Comparison of ENCODE assay signal across 22 mouse cellular contexts in the genomic region with DNA sequence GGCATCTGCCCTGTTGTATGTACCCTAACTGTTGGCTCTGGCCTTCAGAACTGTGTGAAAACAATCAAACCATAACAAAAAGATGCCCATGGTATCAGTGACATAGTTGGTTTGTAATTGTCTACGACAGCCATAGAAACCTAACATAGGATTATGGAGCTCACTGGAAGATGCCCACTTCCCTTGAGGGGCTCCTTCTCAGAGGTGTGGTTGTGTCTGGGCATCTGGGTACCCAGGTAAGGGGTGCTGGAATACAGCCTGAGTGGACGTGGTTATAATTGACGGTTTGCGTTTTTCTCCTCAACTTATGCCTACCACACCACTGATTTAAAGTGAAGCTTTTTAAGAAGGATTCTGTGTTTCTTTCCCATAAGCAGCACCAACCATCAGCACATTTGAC. TPM values are rescaled to one million over a fixed set of nuclear protein-coding genes. Genes with fewer than 3 reads are reported as not detected.
DNase-seq lines count a peak whose midpoint lies in the region; ATAC-seq and TF ChIP-seq lines count a peak whose summit lies in the region.
"Had no signal": no experiment of that assay in that cellular context is flagged by ENCODE, and none has a peak within 500 bp of the region (broad histone marks: within the 10 kb centered on the region; RNA-seq: fewer than 3 reads in every experiment).

No protein-coding gene starts in this region.

- H3K4me1 ChIP-seq in lung, embryonic 14.5 days (ENCODE audit: insufficient read depth) = peaks cover 16% of the 10 kb centered on the region
- H3K4me1 ChIP-seq in lung, embryonic 15.5 days = peaks cover 24% of the 10 kb centered on the region
- H3K4me1 ChIP-seq in midbrain, embryonic 11.5 days (ENCODE audit: control insufficient read depth, insufficient read depth, low read length) = peaks cover 9% of the 10 kb centered on the region
- peaks cover 2% of the 10 kb centered on the region; the same call in 1 of the 2 replicates for H3K4me1 ChIP-seq in midbrain, postnatal 0 days (ENCODE audit: insufficient read depth, low read length)

- no peak overlapping the region for H3K4me2 ChIP-seq in lung, embryonic 14.5 days
- no peak overlapping the region for H3K4me2 ChIP-seq in lung, embryonic 15.5 days
- H3K4me2 ChIP-seq in midbrain, embryonic 11.5 days = no peak overlapping the region
- no peak overlapping the region for H3K4me2 ChIP-seq in midbrain, postnatal 0 days (ENCODE audit: low read depth, low read length, poor library complexity, severe bottlenecking)

- no peaks in the 10 kb centered on the region for H3K9me3 ChIP-seq in lung, embryonic 14.5 days (ENCODE audit: low read depth, low read length)
- no peaks in the 10 kb centered on the region for H3K9me3 ChIP-seq in lung, embryonic 15.5 days
- H3K9me3 ChIP-seq in midbrain, embryonic 11.5 days (ENCODE audit: control insufficient read depth, low read length) = no peaks in the 10 kb centered on the region
- H3K9me3 ChIP-seq in midbrain, postnatal 0 days (ENCODE audit: low read length) = no peaks in the 10 kb centered on the region

- H3K9ac ChIP-seq in lung, embryonic 14.5 days = no peak overlapping the region
- no peak overlapping the region for H3K9ac ChIP-seq in lung, embryonic 15.5 days
- no peak overlapping the region for H3K9ac ChIP-seq in midbrain, embryonic 11.5 days (ENCODE audit: low read length)
- no peak overlapping the region for H3K9ac ChIP-seq in midbrain, postnatal 0 days (replicated peaks; ENCODE audit: low read length, poor library complexity, severe bottlenecking)

- H3K27me3 ChIP-seq in lung, embryonic 14.5 days (ENCODE audit: insufficient read depth, low read length) = 0 out of 2 replicates have a peak, but pooled peaks cover 2% of the 10 kb centered on the region
- H3K27me3 ChIP-seq in lung, embryonic 15.5 days = no peaks in the 10 kb centered on the region; the same call in 1 of the 2 replicates
- no peaks in the 10 kb centered on the region for H3K27me3 ChIP-seq in midbrain, embryonic 11.5 days (ENCODE audit: control insufficient read depth, insufficient read depth, low read length)
- H3K27me3 ChIP-seq in midbrain, postnatal 0 days (ENCODE audit: insufficient read depth, low read length) = no peaks in the 10 kb centered on the region
- H3K27me3 ChIP-seq: Patski had no signal

- H3K27ac ChIP-seq in lung, embryonic 14.5 days (ENCODE audit: low read depth) = peak overlapping the region; percentile 21
- peak overlapping the region; percentile 70 for H3K27ac ChIP-seq in lung, embryonic 15.5 days
- no peak overlapping the region for H3K27ac ChIP-seq in midbrain, embryonic 11.5 days (ENCODE audit: low read depth, low read length)
- H3K27ac ChIP-seq in midbrain, postnatal 0 days (ENCODE audit: low read depth, low read length) = no peak overlapping the region

- no peak for TF ChIP-seq CTCF in lung, embryonic 14.5 days (IDR thresholded peaks at IDR 0.05; ENCODE audit: low read depth)
- no peak for TF ChIP-seq CTCF in midbrain, postnatal 0 days (IDR thresholded peaks at IDR 0.05)

- H3K36me3 ChIP-seq in lung, embryonic 14.5 days (ENCODE audit: insufficient read depth) = no peaks in the 10 kb centered on the region
- no peaks in the 10 kb centered on the region for H3K36me3 ChIP-seq in lung, embryonic 15.5 days
- no peaks in the 10 kb centered on the region for H3K36me3 ChIP-seq in midbrain, embryonic 11.5 days (ENCODE audit: control insufficient read depth, insufficient read depth, low read length)
- H3K36me3 ChIP-seq in midbrain, postnatal 0 days (ENCODE audit: insufficient read depth, low read length) = no peaks in the 10 kb centered on the region
- H3K36me3 ChIP-seq: G1E had no signal

- no peak overlapping the region for H3K4me3 ChIP-seq in lung, embryonic 14.5 days (ENCODE audit: low read depth, low read length)
- no peak overlapping the region for H3K4me3 ChIP-seq in lung, embryonic 15.5 days
- no peak overlapping the region for H3K4me3 ChIP-seq in midbrain, embryonic 11.5 days (ENCODE audit: low read depth, low read length)
- H3K4me3 ChIP-seq in midbrain, postnatal 0 days (ENCODE audit: low read depth, low read length) = no peak overlapping the region

- DNase-seq in heart, adult 11 months = peak; percentile 64
- no peak for DNase-seq in heart, postnatal 4 days
- DNase-seq in lung, embryonic 14.5 days = no peak
- DNase-seq in lung, postnatal 25 days (ENCODE audit: low spot score) = no peak
- no peak for DNase-seq in lung, postnatal 10 days
- DNase-seq in midbrain, embryonic 11.5 days (ENCODE audit: low spot score, missing footprints) = peak; percentile 65
- DNase-seq in midbrain, postnatal 0 days (ENCODE audit: low spot score) = no peak
- DNase-seq: adrenal gland, adult 2 months; adrenal gland, adult 8-10 months; adrenal gland, postnatal 10 days; adrenal gland, postnatal 14 days; adrenal gland, postnatal 25 days; adrenal gland, postnatal 36 days; B cell, adult 2 months; cerebellum, adult 11 months; cerebellum, adult 11-12 months had no signal

- ATAC-seq in lung, embryonic 14.5 days (ENCODE audit: insufficient read depth) = no peak
- ATAC-seq in lung, embryonic 15.5 days (ENCODE audit: borderline replicate concordance, extremely low read depth, low FRiP score, low TSS enrichment) = no peak
- no peak for ATAC-seq in midbrain, embryonic 11.5 days (ENCODE audit: low FRiP score)
- no peak for ATAC-seq in midbrain, postnatal 0 days (ENCODE audit: low FRiP score)
- ATAC-seq: activated CD4-positive, CD25-positive, alpha-beta regulatory T cell, adult 4 months; CD4-positive, CD25-positive, alpha-beta regulatory T cell, adult 4 months; Patski had no signal

- 90% methylated on average over 4 of the region's 4 CpGs for WGBS in lung, embryonic 14.5 days
- 91% methylated on average over 4 of the region's 4 CpGs for WGBS in lung, embryonic 15.5 days
- 94% methylated on average over 4 of the region's 4 CpGs for WGBS in midbrain, embryonic 11.5 days
- 93% methylated on average over 4 of the region's 4 CpGs for WGBS in midbrain, postnatal 0 days

RNA-seq across cellular contexts. Expression of a gene that starts 28.5 kb away (rescaled TPM):
- total RNA-seq in heart, postnatal 4 days (2021) = 1 to 10 TPM; 4.6 to 5.2 TPM
- polyA plus RNA-seq in lung, embryonic 14.5 days (2014; fragmentation: Nextera tagmentation; extraction: Ambion mirVana) = 5.2 and 5.4 TPM in 2 replicates
- 5.5 and 5.9 TPM in 2 replicates for polyA plus RNA-seq in lung, embryonic 15.5 days (2015; fragmentation: Nextera tagmentation; extraction: Ambion mirVana)
- polyA plus RNA-seq in midbrain, embryonic 11.5 days (2014; fragmentation: Nextera tagmentation; extraction: Ambion mirVana) = 3.0 and 3.7 TPM in 2 replicates
- 0.66 and 0.90 TPM in 2 replicates for total RNA-seq in midbrain, postnatal 0 days (2014; rRNA removed)
- 1.3 and 1.4 TPM in 2 replicates for polyA plus RNA-seq in midbrain, postnatal 0 days (2015; fragmentation: Nextera tagmentation; extraction: Ambion mirVana)
- total RNA-seq: MEL had no signal
- polyA plus RNA-seq: Patski had no signal

Comparison
In these comparisons a context has a peak if more than half of its experiments do, and no peak if none do; other contexts are left out.
1. DNase-seq: peak in heart, adult 11 months (single experiment) and midbrain, embryonic 11.5 days (single experiment); none in heart, postnatal 4 days (single experiment), lung, embryonic 14.5 days (single experiment), lung, postnatal 25 days (single experiment), lung, postnatal 10 days (single experiment) and midbrain, postnatal 0 days (single experiment).
2. H3K27ac ChIP-seq: peak in lung, embryonic 14.5 days (single experiment) and lung, embryonic 15.5 days (single experiment); none in midbrain, embryonic 11.5 days (single experiment) and midbrain, postnatal 0 days (single experiment).